Mouse (Mus musculus): ENCODE measurements around the gene Acp5. TPM values are rescaled to one million over a fixed set of nuclear protein-coding genes. Genes with fewer than 3 reads are reported as not detected.

Acp5 gene
- polyA plus RNA-seq, 1 experiment from 2014 or later: 9.0 TPM

DNA sequence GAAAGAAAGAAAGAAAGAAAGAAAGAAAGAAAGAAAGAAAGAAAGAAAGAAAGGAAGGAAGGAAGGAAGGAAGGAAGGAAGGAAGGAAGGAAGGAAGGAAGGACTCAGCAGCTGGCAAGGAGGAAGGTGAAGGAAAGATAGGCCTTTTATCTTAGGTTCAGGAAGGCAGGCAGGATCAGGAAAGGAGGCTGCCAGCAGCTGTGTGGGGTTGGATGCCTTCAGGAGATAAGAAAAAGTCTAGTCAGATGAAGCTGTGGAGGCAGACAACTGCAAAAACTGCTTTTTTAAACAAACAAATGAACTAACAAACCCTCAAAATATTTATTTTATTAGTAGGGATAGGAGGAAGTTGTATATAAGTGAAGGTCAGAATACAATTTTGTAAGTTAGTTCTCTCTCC, 14.0 kb downstream of the Acp5 start:
- Histone ChIP-seq H3K9me3 (no peaks in the 10 kb centered on the region), H3K27me3 (replicated peaks) (peaks cover 4% of the 10 kb centered on the region; the same call in 1 of the 2 replicates)
- ATAC-seq (ENCODE audit: extremely low read depth, insufficient number of reproducible peaks, low FRiP score, low TSS enrichment): no peak

DNA sequence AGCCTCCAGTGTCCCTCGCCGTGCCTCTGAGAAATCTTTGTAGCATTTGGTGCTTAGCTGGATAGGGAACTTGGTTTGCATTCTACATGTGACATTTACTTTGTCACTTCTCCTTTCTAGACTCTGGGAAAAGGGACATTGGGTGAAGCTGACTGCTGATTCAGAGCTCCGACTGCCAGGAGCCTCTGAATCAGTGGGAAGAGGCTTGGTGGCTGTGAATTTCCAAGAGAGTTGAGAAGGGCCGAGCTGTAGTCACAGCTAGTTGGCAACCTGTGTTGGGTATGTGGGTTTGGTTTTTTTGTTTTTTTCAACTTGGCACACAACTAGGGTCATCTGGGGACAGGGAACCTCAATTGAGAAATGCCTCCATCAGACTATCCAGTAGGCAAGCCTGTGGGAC, 16.0 kb downstream of the Acp5 start:
- Histone ChIP-seq H3K9ac (no peak overlapping the region), H3K4me3 (no peak overlapping the region), H3K27me3 (replicated peaks) (peaks cover 4% of the 10 kb centered on the region; the same call in 1 of the 2 replicates), H3K9me3 (no peaks in the 10 kb centered on the region), H3K4me1 (peaks cover 19% of the 10 kb centered on the region), H3K27ac (replicated peaks) (no peak overlapping the region), H3K4me2 (no peak overlapping the region), H3K36me3 (no peaks in the 10 kb centered on the region)
- ATAC-seq (ENCODE audit: extremely low read depth, insufficient number of reproducible peaks, low FRiP score, low TSS enrichment): no peak
- WGBS: 86% methylated on average over 4 of the region's 4 CpGs

More for the DNA sequence above, 14.0 kb downstream of the Acp5 start:
- H3K9ac ChIP-seq: no peak overlapping the region
- H3K36me3 ChIP-seq: no peaks in the 10 kb centered on the region
- H3K4me3 ChIP-seq: no peak overlapping the region
- H3K27ac ChIP-seq (replicated peaks): no peak overlapping the region
- no peak overlapping the region for H3K4me2 ChIP-seq
- H3K4me1 ChIP-seq: peaks cover 8% of the 10 kb centered on the region; the same call in 1 of the 2 replicates

DNA sequence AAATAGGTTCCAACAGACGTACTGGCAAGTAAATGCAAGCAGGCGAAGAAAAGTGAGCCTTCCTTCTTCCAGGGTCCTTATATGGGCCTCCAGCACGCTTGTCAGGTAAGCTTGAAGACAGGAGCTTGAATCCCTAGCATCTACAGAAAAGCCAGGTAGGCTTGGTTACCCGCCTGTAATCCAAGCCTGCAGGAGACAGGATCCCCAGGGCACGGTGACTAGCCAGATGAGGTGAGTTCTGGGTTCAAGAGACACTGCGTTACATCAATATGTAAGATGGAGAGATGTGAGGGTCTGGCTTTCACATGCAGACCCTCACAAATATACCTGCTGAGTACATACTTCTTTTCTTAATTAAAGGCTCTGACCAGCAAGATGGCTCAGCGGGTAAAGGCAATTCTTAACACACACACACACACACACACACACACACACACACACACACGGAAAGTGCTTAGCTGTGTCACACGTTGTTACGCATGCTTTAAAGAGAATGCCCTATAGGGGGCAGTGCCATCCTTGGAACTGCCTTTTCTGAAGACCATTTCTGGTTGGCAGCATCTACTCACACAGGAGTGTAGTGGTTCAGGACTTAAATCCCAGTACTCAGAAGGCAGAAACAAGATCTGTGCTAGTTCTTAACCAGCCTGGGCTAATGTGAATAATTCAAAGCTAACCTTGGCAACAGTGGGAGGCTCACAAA, 17.6 kb downstream of the Acp5 start:
- Histone ChIP-seq H3K4me2 (peak overlapping the region; percentile 94), H3K9ac (peak overlapping the region; percentile 97), H3K27ac (replicated peaks) (no peak overlapping the region), H3K4me3 (peak overlapping the region; percentile 95), H3K36me3 (peaks cover 9% of the 10 kb centered on the region), H3K4me1 (peaks cover 19% of the 10 kb centered on the region), H3K27me3 (replicated peaks) (peaks cover 4% of the 10 kb centered on the region; the same call in 1 of the 2 replicates), H3K9me3 (no peaks in the 10 kb centered on the region)
- WGBS: 37% methylated on average over 10 of the region's 10 CpGs
- no peak for ATAC-seq (ENCODE audit: extremely low read depth, insufficient number of reproducible peaks, low FRiP score, low TSS enrichment)

DNA sequence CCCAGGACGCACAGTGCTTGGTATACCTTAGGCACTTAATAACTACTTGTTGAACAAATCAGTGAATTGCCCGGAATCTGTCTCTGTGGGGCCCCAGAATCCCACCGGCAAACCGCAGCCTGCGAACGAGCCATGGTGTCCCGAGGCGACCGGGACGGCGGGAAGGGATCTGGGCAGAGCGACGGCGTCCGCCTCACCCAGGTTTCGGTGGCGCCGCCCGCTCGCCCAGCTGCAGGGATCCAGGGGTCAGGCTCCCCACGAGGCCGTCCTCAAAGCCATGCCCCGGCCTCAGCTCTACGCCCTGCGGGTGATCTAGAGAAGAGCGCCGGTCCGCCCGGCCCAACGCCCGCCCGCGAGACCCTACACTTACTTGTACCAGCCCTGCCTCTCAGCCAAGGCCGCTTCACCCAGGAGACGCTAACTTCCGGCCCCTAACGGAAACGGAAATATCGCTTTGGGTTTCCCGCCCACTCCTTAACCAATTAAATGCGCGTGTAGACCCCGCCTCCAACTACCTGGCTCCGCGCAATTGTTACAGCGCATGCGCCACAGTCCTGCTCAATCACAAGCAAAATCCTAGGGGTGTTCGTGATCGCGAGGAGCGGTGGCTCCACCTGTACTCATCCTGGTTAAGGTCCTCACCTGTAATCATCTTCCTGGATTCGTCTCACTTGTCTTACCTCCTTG, 18.6 kb downstream of the Acp5 start, which contains the start of gene Elof1:
Gene Elof1, minus strand, starts transcription at position 433 of the 687 bp plus-strand sequence.
- peak within 1 kb of the TSS; percentile 95 for H3K4me3 ChIP-seq
- H3K4me2 ChIP-seq: peak within 1 kb of the TSS; percentile 94
- H3K9ac ChIP-seq: peak within 1 kb of the TSS; percentile 97
- peaks cover 4% of the 10 kb centered on the region; the same call in 1 of the 2 replicates for H3K27me3 ChIP-seq (replicated peaks)
- peaks cover 19% of the 10 kb centered on the region for H3K4me1 ChIP-seq
- no peaks in the 10 kb centered on the region for H3K9me3 ChIP-seq
- WGBS: under 1% methylated on average over 52 of the region's 52 CpGs
- H3K27ac ChIP-seq (replicated peaks): peak within 1 kb of the TSS; percentile 48
- H3K36me3 ChIP-seq: peaks cover 19% of the 10 kb centered on the region
- peak; percentile 86 for ATAC-seq (ENCODE audit: extremely low read depth, insufficient number of reproducible peaks, low FRiP score, low TSS enrichment)

DNA sequence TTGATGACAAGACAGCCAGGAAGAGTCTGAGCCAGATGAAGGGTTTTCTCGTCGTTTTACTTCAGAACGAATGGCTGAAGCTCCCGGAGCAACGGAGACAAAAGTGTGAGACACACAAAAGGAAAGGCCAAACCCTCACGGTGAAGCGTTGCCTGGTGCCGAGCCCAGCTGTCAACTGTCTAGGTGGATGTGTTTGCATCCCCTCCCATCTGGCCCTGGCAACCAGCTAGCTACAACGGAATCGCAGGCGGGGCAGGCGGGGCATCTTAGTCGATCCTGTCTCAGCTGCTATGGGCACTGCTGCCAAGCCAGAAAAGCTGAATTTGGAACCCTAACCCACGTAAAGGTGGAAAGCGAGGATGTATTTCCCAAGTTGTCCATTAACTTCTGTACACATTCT, 19.4 kb downstream of the Acp5 start:
- ATAC-seq (ENCODE audit: extremely low read depth, insufficient number of reproducible peaks, low FRiP score, low TSS enrichment): no peak
- Histone ChIP-seq H3K9me3 (no peaks in the 10 kb centered on the region), H3K4me2 (peak overlapping the region; percentile 94), H3K9ac (peak overlapping the region; percentile 97), H3K36me3 (peaks cover 27% of the 10 kb centered on the region), H3K4me3 (peak overlapping the region; percentile 95), H3K27me3 (replicated peaks) (peaks cover 4% of the 10 kb centered on the region; the same call in 1 of the 2 replicates), H3K4me1 (peaks cover 19% of the 10 kb centered on the region), H3K27ac (replicated peaks) (no peak overlapping the region)
- 29% methylated on average over 15 of the region's 15 CpGs for WGBS

DNA sequence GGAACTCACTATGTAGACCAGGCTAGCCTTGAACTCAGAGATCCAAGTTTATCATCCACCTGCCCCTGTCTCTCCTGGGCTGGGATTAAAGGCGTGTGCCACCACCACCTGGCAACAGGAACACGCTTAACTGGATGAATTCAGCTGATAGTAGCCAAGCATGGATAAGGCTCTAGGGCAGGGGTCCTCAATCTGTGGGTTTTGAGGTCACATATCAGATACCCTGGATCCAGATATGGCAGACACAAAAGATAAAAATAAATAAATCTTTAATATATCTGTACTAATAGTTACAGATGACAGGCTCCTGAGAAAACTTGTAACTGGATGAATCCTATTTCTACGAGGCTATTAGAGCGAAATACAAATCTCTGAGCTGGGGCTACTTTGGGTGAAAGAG, 19.9 kb downstream of the Acp5 start:
- Histone ChIP-seq H3K9ac (peak overlapping the region; percentile 97), H3K4me1 (peaks cover 19% of the 10 kb centered on the region), H3K4me3 (peak overlapping the region; percentile 95), H3K4me2 (peak overlapping the region; percentile 94), H3K27me3 (replicated peaks) (peaks cover 4% of the 10 kb centered on the region; the same call in 1 of the 2 replicates), H3K27ac (replicated peaks) (no peak overlapping the region), H3K36me3 (peaks cover 31% of the 10 kb centered on the region), H3K9me3 (no peaks in the 10 kb centered on the region)
- 90% methylated on average over 4 of the region's 4 CpGs for WGBS
- no peak for ATAC-seq (ENCODE audit: extremely low read depth, insufficient number of reproducible peaks, low FRiP score, low TSS enrichment)

DNA sequence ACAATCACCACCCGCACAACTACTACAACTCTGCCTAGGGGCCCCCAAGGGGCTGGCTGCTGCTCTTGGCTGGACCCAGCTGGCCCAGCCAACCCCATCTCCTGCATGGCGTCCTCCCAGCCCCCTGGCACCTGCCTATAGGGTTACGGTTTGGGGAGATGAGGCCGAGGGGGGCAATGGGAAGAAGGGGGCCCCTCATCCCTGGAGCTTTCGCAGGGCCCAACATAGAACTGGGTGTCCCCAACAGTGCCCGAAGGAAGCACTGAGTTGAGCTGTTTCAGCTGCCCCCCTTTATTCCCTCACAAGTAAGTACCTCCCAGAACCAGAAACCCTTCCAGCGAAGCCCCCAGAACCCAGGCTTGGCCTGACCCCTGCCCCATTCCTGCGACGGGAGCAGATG, 27.3 kb downstream of the Acp5 start:
- 84% methylated on average over 9 of the region's 9 CpGs for WGBS
- Histone ChIP-seq H3K4me1 (no peaks in the 10 kb centered on the region), H3K4me3 (no peak overlapping the region), H3K9me3 (no peaks in the 10 kb centered on the region), H3K36me3 (peaks cover 97% of the 10 kb centered on the region), H3K4me2 (no peak overlapping the region), H3K27me3 (replicated peaks) (no peaks in the 10 kb centered on the region), H3K9ac (no peak overlapping the region), H3K27ac (replicated peaks) (no peak overlapping the region)
- ATAC-seq (ENCODE audit: extremely low read depth, insufficient number of reproducible peaks, low FRiP score, low TSS enrichment): no peak

DNA sequence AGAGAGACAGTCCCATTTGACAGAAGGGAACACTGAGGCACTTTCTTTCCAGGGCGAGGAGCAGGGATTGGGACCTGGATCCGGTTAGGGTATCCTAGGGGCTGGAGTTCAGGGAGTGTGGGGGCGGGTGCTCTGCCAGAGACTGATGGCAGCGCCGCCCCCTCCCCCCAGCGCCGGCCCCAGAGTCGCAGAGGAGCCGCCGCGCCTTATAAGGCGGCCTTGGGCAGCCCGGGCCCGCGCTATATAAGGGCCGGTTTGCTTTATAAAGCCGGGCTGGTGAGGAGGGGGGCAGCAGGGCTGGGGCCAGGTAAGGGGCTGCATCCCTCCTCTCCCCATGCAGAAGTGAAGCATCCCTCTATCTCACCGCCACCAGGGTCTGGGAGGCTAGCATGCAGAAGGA, 35.6 kb downstream of the Acp5 start:
- 0% methylated on average over 17 of the region's 18 CpGs for WGBS
- peaks cover 38% of the 10 kb centered on the region for H3K36me3 ChIP-seq
- peak overlapping the region; percentile 87 for H3K27ac ChIP-seq (replicated peaks)
- ATAC-seq (ENCODE audit: extremely low read depth, insufficient number of reproducible peaks, low FRiP score, low TSS enrichment): peak; percentile 63; the same call in 1 of the 2 replicates
- peak overlapping the region; percentile 65 for H3K4me2 ChIP-seq
- no peaks in the 10 kb centered on the region for H3K9me3 ChIP-seq
- H3K27me3 ChIP-seq (replicated peaks): peaks cover 33% of the 10 kb centered on the region
- H3K9ac ChIP-seq: peak overlapping the region; percentile 81
- H3K4me3 ChIP-seq: peak overlapping the region; percentile 45
- H3K4me1 ChIP-seq: peaks cover 34% of the 10 kb centered on the region

DNA sequence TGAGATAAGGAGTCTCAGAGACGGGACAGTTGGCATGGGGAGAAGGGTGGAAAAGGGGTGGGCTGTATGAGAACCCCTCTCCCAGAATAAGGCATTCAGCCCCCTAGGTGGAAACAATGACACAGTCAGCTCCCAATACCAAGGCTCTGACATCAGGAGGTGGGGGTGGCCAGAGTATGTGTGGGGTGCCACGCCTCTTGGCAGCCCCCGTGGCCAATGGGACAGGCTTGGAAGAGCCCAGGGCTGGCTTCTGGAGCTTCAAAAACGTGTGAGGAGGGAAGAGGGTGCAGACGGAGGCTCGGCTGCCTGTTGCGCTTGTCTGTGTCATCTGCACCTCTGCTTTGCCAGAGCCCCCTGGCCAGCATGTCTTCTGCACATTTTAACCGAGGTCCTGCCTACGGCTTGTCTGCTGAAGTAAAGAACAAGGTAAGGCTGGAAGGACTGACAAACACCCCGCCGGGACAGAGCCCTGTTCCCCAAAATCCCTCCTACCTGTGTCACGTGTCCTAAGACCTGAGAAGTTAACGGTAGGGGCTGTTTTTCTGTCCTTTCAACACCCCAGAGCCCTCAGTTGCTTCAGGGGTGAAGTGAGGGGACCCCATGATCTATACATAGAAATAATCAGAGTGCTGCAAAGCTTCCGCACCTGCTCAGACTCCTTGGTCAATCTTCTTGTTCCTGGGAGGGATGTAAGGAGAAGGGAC, 36.4 kb downstream of the Acp5 start, which contains the start of gene Cnn1:
Gene Cnn1, plus strand, starts transcription at position 224 of the 704 bp plus-strand sequence.
- H3K27me3 ChIP-seq (replicated peaks): peaks cover 33% of the 10 kb centered on the region
- H3K27ac ChIP-seq (replicated peaks): peak within 1 kb of the TSS; percentile 87
- peak within 1 kb of the TSS; percentile 81 for H3K9ac ChIP-seq
- peaks cover 31% of the 10 kb centered on the region for H3K36me3 ChIP-seq
- no peak for ATAC-seq (ENCODE audit: extremely low read depth, insufficient number of reproducible peaks, low FRiP score, low TSS enrichment)
- H3K4me1 ChIP-seq: peaks cover 34% of the 10 kb centered on the region
- peak within 1 kb of the TSS; percentile 65 for H3K4me2 ChIP-seq
- WGBS: 4% methylated on average over 14 of the region's 14 CpGs
- H3K9me3 ChIP-seq: no peaks in the 10 kb centered on the region
- H3K4me3 ChIP-seq: peak within 1 kb of the TSS; percentile 45

DNA sequence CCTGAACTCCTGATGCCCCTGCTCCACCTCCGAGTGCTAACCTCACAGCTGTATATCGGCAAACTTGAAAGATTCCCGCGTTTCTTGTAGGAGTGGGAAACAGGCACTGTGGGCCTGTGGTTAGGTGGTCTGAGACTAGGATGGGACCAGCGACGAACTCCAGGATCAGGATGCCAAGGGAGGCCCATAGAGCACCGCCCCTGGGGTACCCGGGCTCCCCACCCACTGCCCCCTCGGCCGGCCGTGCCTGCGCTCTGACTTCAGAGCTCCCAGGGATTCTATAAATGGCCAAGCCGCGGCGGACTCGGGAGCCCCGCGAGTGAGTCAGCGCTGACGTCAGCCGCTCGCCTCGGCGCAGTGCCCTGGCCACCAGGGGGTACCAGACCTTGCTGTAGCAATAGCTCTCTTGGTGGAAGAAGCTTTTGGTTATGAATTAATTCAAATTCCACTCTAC, 39.6 kb downstream of the Acp5 start:
- ATAC-seq (ENCODE audit: extremely low read depth, insufficient number of reproducible peaks, low FRiP score, low TSS enrichment): peak; percentile 47; the same call in 1 of the 2 replicates
- peak overlapping the region; percentile 74 for H3K27ac ChIP-seq (replicated peaks)

DNA sequence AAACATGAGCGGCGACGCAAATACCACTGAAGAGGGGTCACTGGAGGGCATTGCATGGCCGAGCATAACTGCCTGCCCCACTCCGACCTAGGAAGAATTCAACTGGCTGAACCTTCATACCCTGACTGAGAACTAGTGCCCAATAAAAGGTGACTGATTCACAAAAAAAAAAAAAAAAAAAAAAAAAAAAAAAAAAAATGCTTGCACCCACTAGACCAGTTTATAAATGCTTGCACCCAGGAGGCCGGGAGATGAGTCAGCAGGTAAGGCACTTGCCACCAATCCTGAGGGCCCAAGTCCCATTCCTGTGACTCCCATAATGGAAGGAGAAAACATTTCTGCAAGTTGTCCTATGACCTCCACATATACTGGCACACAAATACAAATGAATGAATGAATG, 42.8 kb downstream of the Acp5 start:
- H3K27me3 ChIP-seq (replicated peaks): 0 out of 2 replicates have a peak, but pooled peaks cover 5% of the 10 kb centered on the region
- WGBS: 78% methylated on average over 6 of the region's 6 CpGs
- no peak for ATAC-seq (ENCODE audit: extremely low read depth, insufficient number of reproducible peaks, low FRiP score, low TSS enrichment)
- H3K4me1 ChIP-seq: peaks cover 15% of the 10 kb centered on the region
- H3K36me3 ChIP-seq: no peaks in the 10 kb centered on the region
- H3K9me3 ChIP-seq: no peaks in the 10 kb centered on the region
- H3K4me2 ChIP-seq: no peak overlapping the region
- no peak overlapping the region for H3K27ac ChIP-seq (replicated peaks)
- no peak overlapping the region for H3K4me3 ChIP-seq
- H3K9ac ChIP-seq: no peak overlapping the region

More for the DNA sequence above, 39.6 kb downstream of the Acp5 start:
- Histone ChIP-seq H3K27me3 (replicated peaks) (peaks cover 29% of the 10 kb centered on the region), H3K4me2 (peak overlapping the region; percentile 77), H3K9me3 (no peaks in the 10 kb centered on the region), H3K4me3 (peak overlapping the region; percentile 51), H3K36me3 (no peaks in the 10 kb centered on the region), H3K4me1 (peaks cover 30% of the 10 kb centered on the region), H3K9ac (peak overlapping the region; percentile 81)
- 1% methylated on average over 24 of the region's 24 CpGs for WGBS

All from heart, embryonic 13.5 days (tissue).